Mouse (Mus musculus) layer of hippocampus, postnatal 14 days (tissue): ENCODE data around the gene Cldn7. TPM values are rescaled to one million over a fixed set of nuclear protein-coding genes. Genes with fewer than 3 reads are reported as not detected.
A peak's percentile ranks its signal among the peaks of the same experiment; 100 is the strongest.

Source experiments
- DNase-seq, 2 experiments: peaks; one replicate each; pipeline ENCODE4 v3.0.0; 2021 to 2022; ENCODE audit warnings: low spot score in 2 of 2, mixed read lengths in 1 of 2
- total RNA-seq, 2 experiments: library from RNA; stranded (reverse); gene quantifications; 2 replicates each; pipeline ENCODE4 v1.2.3; 2021

The Cldn7 gene
- total RNA-seq, 2 experiments from 2014 or later: not detected

- DNase-seq: no peak
These were observed 25.4 kb downstream of the Cldn7 start for GRCm38 (mm10) chr11:69989949-69990348.

- peak; percentile 97 to 98 for DNase-seq
These were observed 26.5 kb downstream of the Cldn7 start, which contains the start of gene Gabarap for GRCm38 (mm10) chr11:69990850-69991691. Gene Gabarap (plus strand): TSS chr11:69991143.

- no peak for DNase-seq
These were observed 27.1 kb downstream of the Cldn7 start for GRCm38 (mm10) chr11:69991711-69992110.

GRCm38 (mm10) chr11:69992396-69992795, 27.8 kb downstream of the Cldn7 start:
- DNase-seq: no peak

- no peak for DNase-seq
These were observed 28.4 kb downstream of the Cldn7 start for GRCm38 (mm10) chr11:69992932-69993331.

- DNase-seq: no peak
These were observed 30.0 kb downstream of the Cldn7 start for GRCm38 (mm10) chr11:69994401-69995090.

GRCm38 (mm10) chr11:69995391-69995960, 30.9 kb downstream of the Cldn7 start, which contains the start of gene Phf23:
Gene Phf23 (plus strand): TSS chr11:69995777.
- DNase-seq: peak; percentile 95 to 98

GRCm38 (mm10) chr11:69996161-69997061, 31.8 kb downstream of the Cldn7 start:
- DNase-seq: no peak

- peak in 1 of 2 experiments; percentile 61 for DNase-seq
These were observed 32.5 kb downstream of the Cldn7 start for GRCm38 (mm10) chr11:69997070-69997509.

GRCm38 (mm10) chr11:69998567-69999491, 34.2 kb downstream of the Cldn7 start:
- no peak for DNase-seq

- DNase-seq: no peak
These were observed 35.1 kb downstream of the Cldn7 start for GRCm38 (mm10) chr11:69999666-70000065.

GRCm38 (mm10) chr11:70000396-70000898, 35.9 kb downstream of the Cldn7 start, which contains the start of gene Dvl2:
Gene Dvl2 (plus strand): TSS chr11:70000595.
- DNase-seq: peak; percentile 89 to 92

GRCm38 (mm10) chr11:70001159-70001558, 36.6 kb downstream of the Cldn7 start:
- no peak for DNase-seq

- no peak for DNase-seq
These were observed 37.3 kb downstream of the Cldn7 start for GRCm38 (mm10) chr11:70001865-70002264.

- DNase-seq: no peak
These were observed 37.9 kb downstream of the Cldn7 start for GRCm38 (mm10) chr11:70002471-70002870.

GRCm38 (mm10) chr11:70005521-70005920, 40.9 kb downstream of the Cldn7 start:
- DNase-seq: no peak

- DNase-seq: no peak
These were observed 45.5 kb downstream of the Cldn7 start for GRCm38 (mm10) chr11:70010033-70010432.

- no peak for DNase-seq
These were observed 46.0 kb downstream of the Cldn7 start for GRCm38 (mm10) chr11:70010548-70010947.

GRCm38 (mm10) chr11:70010961-70011360, 46.4 kb downstream of the Cldn7 start:
- DNase-seq: no peak
